Mouse (Mus musculus) layer of hippocampus, adult 9-10 months (tissue): ENCODE measurements around the gene Soat1.
"Not testable (repeated sequence)": the region's sequence is repeated elsewhere in the genome, so short reads cannot be mapped to it uniquely, and the experiment has no call there.

ENCODE experiments used
- DNase-seq: peaks from one replicate; pipeline ENCODE4 v3.0.0; 2022; ENCODE audit warnings: low spot score

The Soat1 gene

GRCm38 (mm10) chr1:156424054-156424453 lies 50.1 kb downstream of the Soat1 start:
- no peak for DNase-seq

GRCm38 (mm10) chr1:156423493-156423892 lies 50.6 kb downstream of the Soat1 start:
- DNase-seq = no peak

- no peak for DNase-seq
These were observed 51.3 kb downstream of the Soat1 start for GRCm38 (mm10) chr1:156422856-156423255.

- peak; percentile 75 for DNase-seq
These were observed 53.3 kb downstream of the Soat1 start, which contains the start of gene Axdnd1 for GRCm38 (mm10) chr1:156420671-156421297. TSS of gene Axdnd1 (minus strand) at chr1:156421159.

GRCm38 (mm10) chr1:156418170-156418569 lies 56.0 kb downstream of the Soat1 start:
- peak; percentile 77 for DNase-seq

GRCm38 (mm10) chr1:156408521-156408920 lies 65.6 kb downstream of the Soat1 start:
- DNase-seq = no peak

- no peak for DNase-seq
These were observed 66.1 kb downstream of the Soat1 start for GRCm38 (mm10) chr1:156408004-156408403.

GRCm38 (mm10) chr1:156403251-156403650 lies 70.9 kb downstream of the Soat1 start:
- no peak for DNase-seq

GRCm38 (mm10) chr1:156402491-156402890 lies 71.6 kb downstream of the Soat1 start:
- DNase-seq = no peak

GRCm38 (mm10) chr1:156400159-156400558 lies 74.0 kb downstream of the Soat1 start:
- DNase-seq = not testable (repeated sequence)

GRCm38 (mm10) chr1:156393148-156393547 lies 81.0 kb downstream of the Soat1 start:
- no peak for DNase-seq

- no peak for DNase-seq
These were observed 87.3 kb downstream of the Soat1 start for GRCm38 (mm10) chr1:156386880-156387279.

- DNase-seq = no peak
These were observed 87.9 kb downstream of the Soat1 start for GRCm38 (mm10) chr1:156386232-156386631.

GRCm38 (mm10) chr1:156381217-156381616 lies 92.9 kb downstream of the Soat1 start:
- no peak for DNase-seq
